In the genomic region with DNA sequence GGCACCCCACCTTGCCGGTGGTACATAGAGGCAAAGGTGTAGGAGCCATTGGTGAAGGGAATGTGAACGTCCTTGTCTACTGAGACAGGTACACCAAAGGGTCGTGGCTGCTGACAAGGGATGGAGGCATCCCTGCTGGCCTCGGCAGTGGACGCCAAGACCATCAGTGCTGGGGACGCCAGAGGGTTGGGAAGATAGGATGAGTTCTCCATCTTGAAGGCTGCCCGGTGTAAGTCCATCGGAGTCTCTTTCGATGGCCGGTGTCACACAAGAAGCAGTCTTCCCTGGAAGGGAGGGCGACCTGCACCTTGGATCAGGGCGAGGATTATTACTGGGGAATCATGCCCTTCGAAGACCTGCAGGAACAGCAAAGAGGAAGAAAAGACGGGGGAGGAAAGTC, we compare ENCODE assay signal across 26 mouse cellular contexts.
"Had no signal": no experiment of that assay in that cellular context is flagged by ENCODE, and none has a peak within 500 bp of the region (broad histone marks: within the 10 kb centered on the region; RNA-seq: fewer than 3 reads in every experiment).

No protein-coding gene starts in this region.

- H3K36me3 ChIP-seq: heart, embryonic 13.5 days; heart, embryonic 15.5 days; hindbrain, embryonic 12.5 days; intestine, embryonic 15.5 days had no signal

- H3K9me3 ChIP-seq: heart, embryonic 13.5 days; heart, embryonic 15.5 days; hindbrain, embryonic 12.5 days; intestine, embryonic 15.5 days; limb, embryonic 10.5 days; limb, embryonic 12.5 days had no signal

- H3K4me3 ChIP-seq: gastrocnemius, adult 2 months; heart, adult 2 months; heart, embryonic 13.5 days; heart, embryonic 15.5 days; hindbrain, embryonic 12.5 days; intestine, embryonic 15.5 days; layer of hippocampus, adult 2 months; left cerebral cortex, adult 2 months; limb, embryonic 10.5 days; limb, embryonic 12.5 days had no signal

- H3K9ac ChIP-seq: heart, embryonic 13.5 days; heart, embryonic 15.5 days; hindbrain, embryonic 12.5 days; intestine, embryonic 15.5 days; limb, embryonic 12.5 days had no signal

- DNase-seq: gastrocnemius, adult 2 months; gastrocnemius, postnatal 10 days; gastrocnemius, postnatal 25 days; heart, adult 2 months; heart, postnatal 14 days; heart, postnatal 4 days; kidney, adult 18-20 months; kidney, adult 8-10 months; kidney, postnatal 10 days; kidney, postnatal 25 days; kidney, postnatal 4 days; liver had no signal

- H3K27ac ChIP-seq: gastrocnemius, adult 2 months; heart, adult 2 months; heart, embryonic 13.5 days; heart, embryonic 15.5 days; hindbrain, embryonic 12.5 days; intestine, embryonic 15.5 days; layer of hippocampus, adult 2 months; left cerebral cortex, adult 2 months; limb, embryonic 10.5 days; limb, embryonic 12.5 days had no signal

- ATAC-seq: forebrain, embryonic 16.5 days; hindbrain, embryonic 16.5 days; inflammation-experienced regulatory T-cells, adult 6 months; intestine, embryonic 15.5 days; intestine, postnatal 0 days had no signal

- H3K4me2 ChIP-seq: heart, embryonic 11.5 days; heart, embryonic 13.5 days; heart, embryonic 15.5 days; hindbrain, embryonic 12.5 days; intestine, embryonic 15.5 days; limb, embryonic 12.5 days; liver, embryonic 11.5 days had no signal
